Mouse (Mus musculus) layer of hippocampus, adult 9-11 months (tissue): ENCODE measurements around the gene Hjurp.

ENCODE experiments used
- DNase-seq: peaks from one replicate; pipeline ENCODE4 v3.0.0; 2022

The Hjurp gene

DNA sequence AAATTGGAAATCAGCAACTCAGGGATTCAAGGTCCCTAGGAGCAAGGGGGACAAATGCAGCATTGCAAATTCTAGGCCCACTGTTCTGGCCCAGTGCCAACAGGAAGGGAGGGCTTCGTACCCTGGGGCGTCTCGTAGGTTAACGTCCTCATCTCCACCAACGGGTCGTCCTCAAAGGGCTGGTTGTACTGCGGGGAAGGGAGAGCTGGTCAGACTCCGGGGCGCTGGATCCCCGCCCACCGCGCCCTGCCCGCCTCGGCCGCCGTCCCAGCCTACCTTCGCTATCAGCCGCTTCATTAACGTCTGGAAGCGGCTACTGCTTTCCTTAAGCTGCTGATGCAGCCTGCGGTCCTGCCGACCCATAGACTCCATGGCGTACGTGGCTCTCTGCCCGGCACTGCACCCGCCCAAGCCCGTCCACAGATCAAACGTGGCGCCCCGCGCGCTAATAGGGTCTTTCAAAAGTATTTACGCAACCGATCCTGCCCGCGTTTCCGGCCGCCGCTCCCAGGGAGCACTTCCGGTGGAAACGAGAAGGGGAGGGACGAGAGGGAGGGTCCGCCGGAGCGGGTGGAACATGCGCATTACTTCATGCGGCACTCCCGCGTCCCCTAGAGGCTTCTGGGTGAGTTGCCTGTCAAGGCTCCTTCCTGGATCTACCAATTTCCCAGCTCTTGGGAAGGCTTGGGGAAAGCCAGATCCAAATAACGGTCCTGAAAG is at the start of gene Hjurp, which contains the start of gene Trpm8:
TSS of gene Hjurp (minus strand) at position 536 of the 720 bp plus-strand sequence.
TSS of gene Trpm8 (plus strand) at position 564 of the 720 bp plus-strand sequence.
- DNase-seq, result peak; percentile 100

GRCm38 (mm10) chr1:88323101-88323500 is 45.7 kb upstream of the Hjurp start:
- DNase-seq, result no peak

- DNase-seq, result no peak
Observed at GRCm38 (mm10) chr1:88322146-88322545, 44.7 kb upstream of the Hjurp start.

GRCm38 (mm10) chr1:88320821-88321395 is 43.5 kb upstream of the Hjurp start:
- DNase-seq, result no peak

GRCm38 (mm10) chr1:88318531-88319060 is 41.2 kb upstream of the Hjurp start:
- peak; percentile 26 for DNase-seq

GRCm38 (mm10) chr1:88317279-88317678 is 39.8 kb upstream of the Hjurp start:
- DNase-seq, result no peak

GRCm38 (mm10) chr1:88310349-88310748 is 32.9 kb upstream of the Hjurp start:
- DNase-seq, result no peak

GRCm38 (mm10) chr1:88309905-88310304 is 32.5 kb upstream of the Hjurp start:
- no peak for DNase-seq

DNA sequence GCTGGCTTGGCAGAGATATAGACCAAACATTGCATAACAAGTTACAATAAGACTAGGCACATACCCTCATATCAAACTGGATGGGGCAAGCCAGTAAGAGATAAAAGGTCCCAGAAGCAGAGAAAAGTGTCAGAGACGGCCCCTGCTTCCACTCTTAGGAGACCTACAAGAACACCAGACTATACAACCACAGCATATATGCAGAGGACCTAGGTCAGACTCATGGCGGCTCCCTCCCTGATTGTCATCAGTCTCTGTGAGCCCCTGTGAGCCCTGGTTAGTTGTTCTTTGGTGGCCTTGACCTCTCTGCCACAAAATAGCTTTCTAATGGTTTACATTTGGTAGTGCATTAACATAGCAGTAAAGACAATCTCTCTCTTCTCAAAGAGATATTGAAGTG is 31.6 kb upstream of the Hjurp start:
- no peak for DNase-seq

DNA sequence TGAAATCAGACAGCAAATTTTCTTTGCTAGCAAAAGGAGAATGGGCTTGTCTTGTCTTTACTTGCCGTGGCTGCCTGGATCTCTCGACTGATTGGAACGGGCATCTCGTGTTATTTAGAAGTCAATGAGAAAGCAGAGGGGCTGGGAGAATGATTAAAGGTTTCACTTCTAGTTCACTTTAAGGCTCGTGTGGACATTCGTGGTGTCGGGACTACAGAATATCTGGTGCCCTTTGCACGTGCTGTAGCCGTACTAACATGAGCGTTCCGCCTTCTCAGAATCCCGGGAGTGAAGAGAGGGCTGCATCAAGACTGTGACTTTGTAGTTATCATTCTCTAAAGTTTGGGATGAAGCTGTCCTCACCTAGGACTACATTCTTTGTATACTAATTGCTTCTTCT is 29.7 kb upstream of the Hjurp start:
- DNase-seq, result no peak

DNA sequence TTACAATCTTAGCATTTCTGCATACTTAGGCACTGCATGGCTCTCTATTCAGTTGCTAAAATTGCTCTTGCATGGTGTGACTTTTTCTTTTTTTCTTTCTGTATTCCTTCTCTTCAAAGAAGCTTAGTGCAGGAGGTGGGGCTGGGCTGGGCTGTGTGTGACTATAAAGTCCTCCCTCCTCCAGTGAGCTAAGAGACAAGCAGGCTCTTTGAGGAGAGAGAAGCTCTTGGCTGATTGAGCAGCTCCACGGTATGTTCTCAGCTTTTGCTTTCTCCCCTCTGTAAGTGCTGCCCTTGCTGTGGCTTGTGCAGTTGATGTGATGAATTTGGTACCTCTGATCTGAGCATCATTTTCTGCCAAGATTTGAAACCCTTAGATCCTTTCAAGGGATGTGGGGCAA is 29.1 kb upstream of the Hjurp start:
- no peak for DNase-seq

GRCm38 (mm10) chr1:88305018-88305795 is 27.8 kb upstream of the Hjurp start:
- DNase-seq, result no peak

- DNase-seq, result no peak
Observed at GRCm38 (mm10) chr1:88304261-88304985, 27.0 kb upstream of the Hjurp start.

DNA sequence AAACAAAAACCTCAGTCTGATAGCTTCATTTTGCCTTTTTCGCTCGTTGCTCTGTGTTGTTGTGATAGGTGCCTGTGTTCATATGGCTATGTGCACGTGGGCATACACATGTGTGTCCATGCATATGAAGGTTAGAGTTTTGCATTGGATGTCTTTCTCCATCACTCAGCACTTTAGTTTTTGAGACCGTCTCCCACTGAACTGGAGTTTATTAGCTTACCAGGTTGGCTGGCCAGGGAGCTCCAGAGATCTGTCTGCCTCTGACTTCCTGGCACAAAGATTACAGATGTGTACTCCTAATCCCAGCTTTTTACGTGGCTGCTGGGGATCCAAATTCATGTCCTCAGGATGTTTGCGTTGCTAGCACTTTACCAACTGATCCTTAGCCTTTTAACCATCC is 26.3 kb upstream of the Hjurp start:
- DNase-seq, result no peak

DNA sequence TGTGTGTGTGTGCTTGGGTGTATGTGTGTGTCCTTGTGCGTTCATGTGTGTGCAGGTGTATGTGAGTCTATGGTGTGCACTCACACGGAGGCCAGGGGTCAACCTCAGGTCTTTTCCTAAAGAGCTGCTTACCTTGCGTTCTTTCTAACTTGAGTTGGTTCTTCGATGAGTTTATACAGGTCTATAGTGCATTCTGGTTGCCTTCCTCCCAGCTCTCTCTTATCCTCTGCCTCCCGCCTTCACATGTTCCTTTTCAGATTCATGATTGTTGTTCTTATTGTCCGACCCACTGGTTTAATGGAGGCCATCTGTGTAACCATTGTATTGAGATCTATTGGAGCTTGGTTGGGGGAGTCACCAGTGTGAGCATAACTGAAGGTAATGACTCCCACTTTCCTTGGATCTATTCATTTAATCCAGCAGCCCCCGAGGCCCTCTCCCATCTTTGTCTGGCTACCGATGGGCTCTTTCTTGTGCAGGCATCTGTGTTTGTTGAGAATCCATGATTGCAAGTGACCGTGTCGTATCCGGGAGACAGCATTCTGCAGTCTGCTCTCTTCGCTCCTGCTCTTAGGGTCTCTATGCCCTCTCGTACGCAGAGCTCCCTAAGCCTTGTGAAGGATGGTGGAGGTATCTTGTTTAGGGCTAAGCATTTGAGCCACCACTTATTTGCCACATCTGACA is 24.8 kb upstream of the Hjurp start:
- no peak for DNase-seq

- DNase-seq, result no peak
Observed at GRCm38 (mm10) chr1:88301121-88302014, 23.9 kb upstream of the Hjurp start.

DNA sequence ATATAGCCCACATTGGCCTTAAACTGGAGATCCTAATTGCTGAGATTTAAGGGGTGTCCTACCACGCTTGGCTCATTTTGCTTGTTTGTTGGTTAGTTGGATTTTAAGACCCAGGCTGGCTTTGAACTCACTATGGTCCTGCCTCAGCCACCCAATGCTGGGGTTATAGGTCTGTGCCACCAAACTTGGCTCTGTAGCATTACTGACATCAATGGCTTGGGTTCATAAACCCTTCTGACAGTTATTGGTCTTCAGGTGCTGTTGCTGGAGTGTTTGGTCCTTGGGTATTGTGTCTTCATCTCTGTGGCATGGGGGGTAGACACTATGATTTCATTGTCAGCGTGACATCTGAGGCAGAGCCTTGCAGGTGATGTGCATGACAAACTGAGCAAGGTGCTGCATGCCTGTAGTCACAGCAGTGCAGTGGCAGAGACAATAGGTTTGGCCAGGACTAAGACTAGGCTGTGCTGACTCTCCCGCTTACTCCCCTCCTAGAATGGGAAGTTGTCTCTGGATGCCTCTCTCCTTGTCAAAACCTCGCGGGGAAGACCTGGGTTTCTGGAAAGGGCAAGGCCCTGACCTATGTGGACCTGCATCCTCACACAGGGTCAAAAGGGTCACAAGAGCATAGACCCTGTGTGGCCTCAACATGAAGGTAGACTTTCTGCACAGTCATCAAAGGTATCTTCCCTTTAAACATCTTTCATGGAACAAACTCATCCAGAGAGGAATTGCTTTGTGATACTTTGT is 23.0 kb upstream of the Hjurp start:
- DNase-seq, result no peak

DNA sequence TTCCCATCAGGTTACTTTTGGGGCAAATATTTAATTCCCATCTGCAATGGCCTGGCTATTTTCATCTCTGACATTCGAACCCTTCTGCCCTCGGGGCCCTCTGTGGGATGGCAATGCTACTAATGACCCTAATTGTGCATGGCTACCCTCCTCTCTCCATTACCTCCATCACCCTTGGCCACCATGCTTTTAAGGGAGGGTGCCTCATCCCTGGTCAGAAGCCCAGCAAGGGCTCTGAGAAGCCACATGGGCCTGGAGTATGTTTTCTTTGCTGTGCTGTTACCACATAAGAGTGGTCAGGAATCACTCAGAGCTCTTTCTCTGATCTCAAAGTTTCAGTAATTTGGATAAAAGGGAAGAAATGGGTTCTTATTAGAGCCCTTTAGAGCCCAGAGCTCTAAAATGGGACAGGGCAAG is 22.1 kb upstream of the Hjurp start:
- DNase-seq, result no peak

GRCm38 (mm10) chr1:88298686-88299528 is 21.5 kb upstream of the Hjurp start:
- no peak for DNase-seq
